Mouse (Mus musculus) CD4-positive naive resting alpha-beta T cell, adult 76 days (primary cell): ENCODE data around the gene Map3k3. TPM values are rescaled to one million over a fixed set of nuclear protein-coding genes. Genes with fewer than 3 reads are reported as not detected.

Source experiments
- total RNA-seq: library from RNA; stranded (reverse); gene quantifications from one replicate; pipeline ENCODE4 v1.2.4, GENCODE M21; 2023

Map3k3 gene
- 162 TPM for total RNA-seq

DNA sequence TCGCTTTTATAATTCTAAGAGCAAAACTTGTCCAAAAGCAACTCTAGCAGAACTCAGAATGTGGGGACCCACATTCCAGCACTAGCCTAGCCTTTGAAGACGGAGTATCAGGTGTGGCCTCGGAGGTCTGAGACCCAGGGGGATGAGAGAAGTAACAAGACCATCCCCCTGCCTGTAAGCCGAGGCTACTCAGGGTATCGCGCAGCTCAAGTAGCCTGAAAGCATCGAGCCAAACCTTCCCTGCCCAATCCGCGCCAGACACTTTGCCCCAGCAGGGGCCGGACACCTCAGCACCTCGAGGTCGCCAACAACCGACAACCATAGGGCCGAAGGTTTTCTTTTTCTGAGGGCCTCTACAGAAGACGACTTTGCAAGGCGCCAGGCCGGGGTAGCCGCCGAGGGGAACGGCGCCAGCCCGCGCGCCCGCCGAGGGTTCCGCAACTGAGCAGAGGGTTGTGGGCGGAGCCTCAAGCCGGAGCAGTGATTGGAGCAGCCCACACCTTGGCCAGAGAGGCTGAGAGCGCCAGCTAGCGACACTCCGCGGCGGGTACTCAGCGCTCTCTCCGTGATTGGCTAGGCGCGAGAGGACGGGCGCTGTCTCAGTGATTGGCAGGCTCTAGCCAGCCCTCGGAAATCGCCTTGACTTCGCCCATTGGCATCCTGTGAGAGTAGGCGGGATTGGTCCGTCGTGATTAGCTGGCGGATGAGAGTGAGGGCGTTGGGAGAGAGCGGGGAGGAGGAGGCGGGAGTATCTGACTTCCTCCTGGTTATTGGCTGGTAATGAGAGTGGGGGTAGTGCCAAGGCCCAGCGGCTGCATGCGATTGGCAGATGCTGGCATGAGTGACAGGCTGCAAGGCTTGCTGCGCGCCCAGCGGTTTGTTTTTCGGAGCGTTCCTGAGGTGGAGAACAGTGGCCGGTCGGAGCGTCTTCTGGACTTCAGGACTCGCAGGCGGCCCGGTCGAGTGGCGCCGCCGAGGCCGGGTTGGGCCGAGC, at the start of gene Map3k3:
TSS of gene Map3k3 (plus strand) at position 906 of the 994 bp plus-strand sequence.

DNA sequence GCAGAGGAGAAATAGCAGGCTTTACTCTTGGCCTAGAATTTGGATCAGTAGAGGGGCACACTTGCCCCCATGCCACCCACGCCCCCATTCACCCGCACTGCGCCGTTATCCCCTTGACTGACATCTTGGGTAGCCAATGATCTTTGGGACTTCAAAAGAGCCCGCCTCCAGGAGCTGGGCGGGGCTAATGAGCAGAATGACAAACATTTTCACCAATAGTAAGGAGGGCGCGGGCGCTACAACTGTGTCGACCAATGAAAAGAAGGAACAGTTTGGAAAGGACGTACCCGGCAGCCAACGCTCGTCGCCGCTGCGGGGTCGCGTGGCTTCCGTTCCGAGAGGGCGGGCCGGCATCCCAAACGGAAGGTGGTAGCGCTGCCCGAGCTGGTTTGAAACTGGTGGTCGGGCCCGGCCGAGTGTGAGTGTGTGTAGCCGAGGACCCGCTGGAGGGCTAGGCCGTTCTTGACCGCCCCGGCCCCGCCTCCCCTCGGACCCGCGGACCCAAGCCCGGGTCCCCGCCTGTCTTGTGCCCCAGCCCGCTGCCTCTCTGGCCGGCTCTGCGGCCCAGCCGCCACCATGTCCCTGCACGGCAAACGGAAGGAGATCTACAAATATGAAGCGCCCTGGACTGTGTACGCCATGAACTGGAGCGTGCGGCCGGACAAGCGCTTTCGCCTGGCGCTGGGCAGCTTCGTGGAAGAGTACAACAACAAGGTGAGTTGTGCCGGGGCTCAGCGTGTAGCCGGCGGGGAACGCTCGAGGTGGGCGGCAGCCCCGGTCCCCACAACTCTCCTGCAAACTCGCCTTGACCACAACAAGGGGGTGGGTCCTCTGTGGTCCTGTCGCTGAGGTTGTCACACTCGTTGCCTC, 47.6 kb upstream of the Map3k3 start, which contains the start of gene Dcaf7:
TSS of gene Dcaf7 (plus strand) at position 325 of the 870 bp plus-strand sequence.

DNA sequence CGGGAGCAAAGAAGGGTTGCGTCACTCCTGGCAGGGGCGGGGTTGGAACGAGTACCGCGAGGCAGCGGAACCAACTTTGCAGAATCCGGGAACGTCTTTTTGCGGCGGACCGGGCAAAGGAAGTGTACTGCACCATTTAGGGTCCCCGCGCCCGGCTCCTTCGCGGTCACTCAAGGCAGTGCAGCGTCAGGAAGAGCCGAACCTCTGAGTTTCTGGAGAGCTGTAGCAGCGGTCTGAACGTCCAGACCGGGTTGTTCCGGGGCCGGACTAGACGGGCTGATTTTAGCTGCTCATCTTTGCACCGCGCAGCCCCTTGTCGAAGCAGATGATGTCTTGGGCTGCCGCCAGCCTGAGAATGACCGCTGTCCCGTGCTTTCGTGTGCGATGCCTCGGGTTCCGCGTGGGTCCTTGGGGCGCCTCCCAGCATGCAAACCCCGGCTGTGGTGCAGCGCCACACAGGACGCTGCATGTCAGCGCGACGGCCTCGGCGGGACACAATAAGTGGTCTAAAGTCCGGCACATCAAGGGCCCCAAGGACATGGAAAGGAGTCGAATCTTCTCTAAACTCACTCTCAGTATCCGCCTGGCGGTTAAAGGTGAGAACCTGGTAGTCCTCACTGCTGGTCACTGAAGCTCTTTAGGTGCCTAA, 18.4 kb upstream of the Map3k3 start, which contains the start of gene Taco1:
TSS of gene Taco1 (plus strand) at position 139 of the 649 bp plus-strand sequence.

DNA sequence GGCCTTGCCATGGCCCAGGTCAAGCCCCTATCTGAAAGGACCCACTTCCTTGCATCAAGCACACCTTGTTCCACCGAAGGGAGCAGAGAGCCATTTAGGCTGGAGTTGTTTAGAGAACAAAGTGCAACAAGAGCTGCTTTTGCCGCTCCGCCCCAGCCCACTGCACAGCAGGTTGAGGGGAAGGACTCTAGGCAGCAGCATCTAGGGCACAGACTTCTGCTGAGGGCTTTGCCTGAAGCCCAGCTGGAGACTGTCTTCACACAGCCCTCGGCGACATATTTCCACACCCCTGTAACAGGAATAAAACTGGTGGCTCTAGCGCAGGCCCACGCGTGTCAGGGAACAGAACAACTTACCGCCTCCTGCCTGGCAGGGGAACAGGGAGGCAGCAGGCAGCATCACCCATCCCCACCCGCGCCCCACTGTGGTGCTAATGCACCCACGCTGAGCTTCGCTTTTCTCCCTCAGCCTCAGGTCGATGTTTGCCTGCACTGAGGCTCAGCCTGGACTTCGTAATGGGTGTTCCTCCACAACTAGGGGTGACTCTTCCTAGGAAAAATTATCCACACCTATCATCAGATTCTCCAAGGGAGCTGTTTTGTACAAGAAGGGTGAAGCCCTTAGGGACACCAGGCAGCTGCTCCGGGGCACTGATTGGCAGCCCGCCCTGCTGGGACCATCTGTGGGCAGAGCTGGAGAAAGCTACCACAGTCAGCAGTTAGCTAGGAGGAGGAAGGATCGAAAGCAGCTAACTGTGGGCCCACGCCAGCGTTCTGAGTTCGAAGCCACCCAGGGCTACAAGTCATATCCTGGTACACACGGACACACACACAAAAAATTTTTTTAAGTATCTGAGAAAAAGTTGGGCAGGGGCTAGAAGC, 76.7 kb downstream of the Map3k3 start, which contains the start of the genes Gm10840 and Limd2:
TSS of gene Gm10840 (plus strand) at position 10 of the 881 bp plus-strand sequence.
TSS of gene Limd2 (minus strand) at position 20 of the 881 bp plus-strand sequence.

DNA sequence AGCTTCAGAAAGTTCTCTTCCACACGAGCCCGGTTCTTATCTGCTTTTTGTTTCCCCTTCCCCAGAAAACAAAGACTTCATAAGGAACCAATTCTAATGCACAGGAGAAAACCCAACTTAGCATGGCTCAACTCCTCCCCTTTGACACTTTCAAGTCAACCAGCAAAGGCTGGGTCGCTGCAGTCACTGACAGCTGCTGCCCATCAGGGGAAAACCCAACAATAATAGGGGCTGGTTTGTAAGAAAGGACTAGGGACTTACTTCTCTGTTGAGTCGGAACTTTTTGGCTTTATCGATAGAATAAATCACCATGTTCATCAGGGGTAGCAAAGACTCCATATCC, 117.7 kb downstream of the Map3k3 start, which contains the start of gene Strada:
TSS of gene Strada (minus strand) at position 46 of the 343 bp plus-strand sequence.

Other genes with a start within 250 kb of the Map3k3 start
- 0.67 TPM for gene Cyb561, start 131.3 kb upstream of the Map3k3 start, total RNA-seq
- gene Ace, start 116.7 kb upstream of the Map3k3 start, total RNA-seq = 1.3 TPM
- gene Ace3, start 89.9 kb upstream of the Map3k3 start, total RNA-seq = not detected
- 0.38 TPM for gene Kcnh6, start 76.5 kb upstream of the Map3k3 start, total RNA-seq
- gene Dcaf7, start 47.7 kb upstream of the Map3k3 start, total RNA-seq = 62.4 TPM
- 6.7 TPM for gene Taco1, start 18.6 kb upstream of the Map3k3 start, total RNA-seq
- 10.1 TPM for gene Gm10840, start 76.2 kb downstream of the Map3k3 start, total RNA-seq
- gene Limd2, start 76.2 kb downstream of the Map3k3 start, total RNA-seq = 704 TPM
- 27.3 TPM for gene Strada, start 117.6 kb downstream of the Map3k3 start, total RNA-seq
- 40.0 TPM for gene Ccdc47, start 131.7 kb downstream of the Map3k3 start, total RNA-seq
- 82.3 TPM for gene Ddx42, start 132.3 kb downstream of the Map3k3 start, total RNA-seq
- gene Ftsj3, start 171.5 kb downstream of the Map3k3 start, total RNA-seq = 73.6 TPM
- 50.6 TPM for gene Psmc5, start 171.5 kb downstream of the Map3k3 start, total RNA-seq
- gene Smarcd2, start 188.4 kb downstream of the Map3k3 start, total RNA-seq = 96.8 TPM
- not detected for gene Tcam1, start 192.1 kb downstream of the Map3k3 start, total RNA-seq
- gene Gh, start 217.3 kb downstream of the Map3k3 start, total RNA-seq = not detected
- 73.1 TPM for gene Cd79b, start 230.1 kb downstream of the Map3k3 start, total RNA-seq